Mouse (Mus musculus): Measurements from ENCODE around the gene Ryk.
A peak's percentile ranks its signal among the peaks of the same experiment; 100 is the strongest.

Ryk gene

GRCm38 (mm10) chr9:102834742-102835591 lies at the start of gene Ryk:
TSS of gene Ryk (plus strand) at chr9:102834917.
- peak; percentile 9 to 27 for DNase-seq (ENCODE audit: low spot score in 2 of 2)

GRCm38 (mm10) chr9:102789491-102789890 lies 45.2 kb upstream of the Ryk start:
- DNase-seq (ENCODE audit: low spot score in 2 of 2), result no peak

GRCm38 (mm10) chr9:102791845-102792244 lies 42.9 kb upstream of the Ryk start:
- no peak for DNase-seq (ENCODE audit: low spot score in 2 of 2)

- no peak for DNase-seq (ENCODE audit: low spot score in 2 of 2)
Measured at GRCm38 (mm10) chr9:102792836-102793235, 41.9 kb upstream of the Ryk start.

GRCm38 (mm10) chr9:102793286-102793809 lies 41.4 kb upstream of the Ryk start:
- DNase-seq (ENCODE audit: low spot score in 2 of 2), result no peak

GRCm38 (mm10) chr9:102798406-102798805 lies 36.3 kb upstream of the Ryk start:
- no peak for DNase-seq (ENCODE audit: low spot score in 2 of 2)

- DNase-seq (ENCODE audit: low spot score in 2 of 2), result no peak
Measured at GRCm38 (mm10) chr9:102806056-102806573, 28.6 kb upstream of the Ryk start.

GRCm38 (mm10) chr9:102811192-102811591 lies 23.5 kb upstream of the Ryk start:
- no peak for DNase-seq (ENCODE audit: low spot score in 2 of 2)

- no peak for DNase-seq (ENCODE audit: low spot score in 2 of 2)
Measured at GRCm38 (mm10) chr9:102818228-102818627, 16.5 kb upstream of the Ryk start.

- DNase-seq (ENCODE audit: low spot score in 2 of 2), result no peak
Measured at GRCm38 (mm10) chr9:102828604-102829003, 6.1 kb upstream of the Ryk start.

- DNase-seq (ENCODE audit: low spot score in 2 of 2), result no peak
Measured at GRCm38 (mm10) chr9:102831541-102831940, 3.2 kb upstream of the Ryk start.

- no peak for DNase-seq (ENCODE audit: low spot score in 2 of 2)
Measured at GRCm38 (mm10) chr9:102834414-102834741, 339 bp upstream of the Ryk start.

- DNase-seq (ENCODE audit: low spot score in 2 of 2), result no peak
Measured at GRCm38 (mm10) chr9:102836279-102836678, 1.6 kb downstream of the Ryk start.

- no peak for DNase-seq (ENCODE audit: low spot score in 2 of 2)
Measured at GRCm38 (mm10) chr9:102840792-102841778, 6.4 kb downstream of the Ryk start.

GRCm38 (mm10) chr9:102841832-102842231 lies 7.1 kb downstream of the Ryk start:
- no peak for DNase-seq (ENCODE audit: low spot score in 2 of 2)

- no peak for DNase-seq (ENCODE audit: low spot score in 2 of 2)
Measured at GRCm38 (mm10) chr9:102842498-102842897, 7.8 kb downstream of the Ryk start.

- no peak for DNase-seq (ENCODE audit: low spot score in 2 of 2)
Measured at GRCm38 (mm10) chr9:102843577-102843976, 8.9 kb downstream of the Ryk start.

GRCm38 (mm10) chr9:102845851-102846250 lies 11.1 kb downstream of the Ryk start:
- DNase-seq (ENCODE audit: low spot score in 2 of 2), result no peak

GRCm38 (mm10) chr9:102846348-102846747 lies 11.6 kb downstream of the Ryk start:
- no peak for DNase-seq (ENCODE audit: low spot score in 2 of 2)

- no peak for DNase-seq (ENCODE audit: low spot score in 2 of 2)
Measured at GRCm38 (mm10) chr9:102852076-102853022, 17.6 kb downstream of the Ryk start.

GRCm38 (mm10) chr9:102857856-102858255 lies 23.1 kb downstream of the Ryk start:
- DNase-seq (ENCODE audit: low spot score in 2 of 2), result no peak
